Mouse (Mus musculus) liver, embryonic 14.5 days (tissue): ENCODE results near the gene Dab2.

Experiments
- CTCF ChIP-seq: IDR thresholded peaks from 2 replicates; pipeline ENCODE4 v1.5.1; 2016; ENCODE audit warnings: antibody characterized with exemption, low read depth, control low read depth
- EP300 ChIP-seq: IDR thresholded peaks from 2 replicates; pipeline ENCODE4 v1.6.1; 2016; ENCODE audit warnings: antibody characterized with exemption, low read depth

DNA sequence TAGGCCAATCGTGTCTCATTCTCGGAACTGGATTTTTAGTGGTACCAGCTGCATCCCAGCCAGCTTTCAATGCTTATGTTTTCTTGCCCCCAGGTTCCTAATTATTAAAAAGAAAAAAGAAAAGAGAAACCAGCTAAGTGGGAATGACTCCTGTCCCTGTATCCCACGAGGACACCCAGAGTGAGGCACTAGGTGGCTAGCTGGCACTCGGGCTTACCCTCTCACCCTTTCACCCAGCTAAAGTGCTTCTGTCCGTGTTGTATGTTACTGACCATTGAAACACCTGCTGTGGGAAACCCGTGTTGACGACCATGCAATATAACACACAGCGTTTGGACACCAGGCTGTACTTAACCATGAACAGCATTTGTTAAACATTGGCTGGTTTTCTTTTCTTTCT lies 109.4 kb downstream of the Dab2 start:
- no peak for TF ChIP-seq CTCF
- no peak for TF ChIP-seq EP300
